Mouse (Mus musculus) urinary bladder, adult 2 months (tissue): Measurements from ENCODE around the gene Plpp1. TPM values are rescaled to one million over a fixed set of nuclear protein-coding genes. Genes with fewer than 3 reads are reported as not detected.

ENCODE experiments used
- DNase-seq: peaks from one replicate; pipeline ENCODE4 v3.0.0; 2022; ENCODE audit warnings: low spot score
- polyA plus RNA-seq: library from polyadenylated mRNA; depleted of rRNA; stranded (reverse); fragments of >200 nt; gene quantifications from 2 replicates; pipeline ENCODE4 v1.2.3, GENCODE M21; 2012

Gene Plpp1
- polyA plus RNA-seq, 1 experiment, result 141 TPM

GRCm38 (mm10) chr13:112815996-112816395, 15.4 kb downstream of the Plpp1 start:
- DNase-seq, result no peak

DNA sequence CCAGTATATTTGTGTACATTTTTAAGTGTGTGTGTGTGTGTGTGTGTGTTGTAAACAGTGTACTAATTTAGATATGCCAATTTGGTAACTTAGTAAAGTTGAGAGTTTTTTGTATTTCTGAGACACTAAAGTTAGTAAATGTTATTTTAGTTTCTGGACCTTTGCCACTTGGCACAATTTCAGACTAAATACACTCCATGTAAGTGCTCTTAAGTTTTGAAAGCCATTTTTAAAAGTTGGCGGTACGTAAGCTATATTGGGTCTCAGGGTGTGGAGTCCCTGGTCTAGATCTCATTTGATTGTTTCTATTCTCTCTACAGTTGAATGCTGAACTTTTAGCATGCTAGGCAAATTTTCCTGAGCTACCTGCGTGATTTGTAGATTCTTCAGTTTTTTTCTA, 17.5 kb downstream of the Plpp1 start:
- DNase-seq, result no peak

DNA sequence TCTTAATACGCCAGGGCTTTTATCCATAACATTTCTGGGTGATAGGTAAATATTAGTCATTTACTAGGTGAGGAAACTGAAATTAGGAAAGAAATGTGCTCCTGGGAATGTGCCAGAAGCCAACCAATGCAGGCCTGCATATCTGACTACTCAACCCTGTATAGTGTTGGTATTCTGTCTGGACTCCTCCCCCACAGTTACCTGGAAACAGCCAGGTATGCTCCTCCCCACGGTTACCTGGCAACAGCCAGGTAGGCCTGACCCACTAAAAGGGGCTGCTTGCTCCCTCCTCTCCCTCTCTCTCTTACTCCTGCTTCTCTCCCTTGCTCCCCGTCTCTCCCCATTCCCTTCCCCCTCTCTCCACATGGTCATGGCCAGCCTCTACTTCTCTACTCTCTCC, 21.8 kb downstream of the Plpp1 start:
- no peak for DNase-seq

GRCm38 (mm10) chr13:112823236-112823910, 22.8 kb downstream of the Plpp1 start:
- no peak for DNase-seq

GRCm38 (mm10) chr13:112823911-112824648, 23.5 kb downstream of the Plpp1 start:
- DNase-seq, result no peak

DNA sequence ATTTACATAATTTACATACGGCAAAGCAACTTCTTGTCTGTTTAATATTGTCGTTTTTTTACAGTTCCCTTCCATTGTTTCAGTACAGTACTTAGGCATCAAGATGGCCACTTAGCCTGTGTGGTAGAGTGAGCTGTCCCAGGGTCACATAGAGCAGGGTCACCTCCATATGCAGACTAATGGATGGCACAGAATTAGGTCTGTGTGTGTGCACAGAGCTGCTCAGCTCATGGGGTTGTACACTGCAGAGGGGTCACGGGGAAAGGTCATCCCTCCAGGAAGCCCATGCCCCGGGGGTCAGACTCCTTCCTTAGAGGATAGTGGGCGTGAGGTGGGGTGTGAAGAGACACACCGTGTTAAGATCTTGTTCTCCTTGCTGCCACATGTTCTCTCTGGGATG, 24.9 kb downstream of the Plpp1 start:
- no peak for DNase-seq

GRCm38 (mm10) chr13:112829619-112830018, 29.0 kb downstream of the Plpp1 start:
- DNase-seq, result no peak

- DNase-seq, result no peak
Observed at GRCm38 (mm10) chr13:112832589-112832988, 32.0 kb downstream of the Plpp1 start.

GRCm38 (mm10) chr13:112833253-112833894, 32.8 kb downstream of the Plpp1 start:
- DNase-seq, result no peak

DNA sequence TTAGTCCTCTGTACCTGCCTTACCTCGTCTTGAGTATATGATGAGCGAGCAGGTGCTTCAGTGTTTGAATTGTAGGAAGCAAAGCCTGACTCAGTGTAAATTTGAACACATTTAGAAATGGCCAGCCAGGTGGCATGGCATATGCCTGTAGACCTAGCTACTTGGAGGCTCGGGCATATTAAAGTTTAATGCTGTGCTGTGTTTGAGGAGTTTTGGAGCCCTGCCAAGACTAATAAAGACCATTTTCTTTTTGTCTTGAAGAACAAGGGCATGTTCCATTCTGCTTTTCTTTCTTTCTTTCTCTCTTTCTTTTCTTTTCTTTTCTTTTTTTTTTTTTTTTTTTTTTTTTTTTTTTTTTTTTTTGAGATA, 33.3 kb downstream of the Plpp1 start:
- DNase-seq, result no peak

- DNase-seq, result no peak
Observed at GRCm38 (mm10) chr13:112835113-112835512, 34.5 kb downstream of the Plpp1 start.

GRCm38 (mm10) chr13:112836951-112837350, 36.4 kb downstream of the Plpp1 start:
- DNase-seq, result no peak

GRCm38 (mm10) chr13:112837621-112838155, 37.1 kb downstream of the Plpp1 start:
- no peak for DNase-seq

GRCm38 (mm10) chr13:112838562-112839232, 38.1 kb downstream of the Plpp1 start:
- DNase-seq, result no peak

- DNase-seq, result no peak
Observed at GRCm38 (mm10) chr13:112840241-112841087, 39.9 kb downstream of the Plpp1 start.

- no peak for DNase-seq
Observed at GRCm38 (mm10) chr13:112845931-112846330, 45.3 kb downstream of the Plpp1 start.

GRCm38 (mm10) chr13:112853710-112854316, 53.2 kb downstream of the Plpp1 start:
- no peak for DNase-seq

DNA sequence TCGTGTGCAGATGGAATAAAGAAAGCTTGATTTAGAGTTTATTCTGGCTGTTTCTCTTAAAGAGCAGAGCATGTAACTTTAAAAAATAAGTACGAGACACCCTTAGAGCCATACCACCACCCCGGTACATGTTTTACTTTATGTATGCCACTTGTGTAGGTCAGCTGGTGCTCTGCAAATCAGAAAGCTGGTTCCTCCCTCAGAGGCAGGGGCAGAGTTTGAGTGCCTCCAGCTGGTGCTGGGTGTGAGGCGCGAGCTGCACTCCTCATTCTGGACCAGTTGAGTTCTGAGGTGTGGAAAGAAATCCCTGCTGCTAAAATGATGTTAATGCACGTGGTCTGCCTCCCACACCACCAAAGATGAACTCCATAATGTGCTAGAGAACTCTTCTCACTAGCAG, 53.8 kb downstream of the Plpp1 start:
- no peak for DNase-seq

DNA sequence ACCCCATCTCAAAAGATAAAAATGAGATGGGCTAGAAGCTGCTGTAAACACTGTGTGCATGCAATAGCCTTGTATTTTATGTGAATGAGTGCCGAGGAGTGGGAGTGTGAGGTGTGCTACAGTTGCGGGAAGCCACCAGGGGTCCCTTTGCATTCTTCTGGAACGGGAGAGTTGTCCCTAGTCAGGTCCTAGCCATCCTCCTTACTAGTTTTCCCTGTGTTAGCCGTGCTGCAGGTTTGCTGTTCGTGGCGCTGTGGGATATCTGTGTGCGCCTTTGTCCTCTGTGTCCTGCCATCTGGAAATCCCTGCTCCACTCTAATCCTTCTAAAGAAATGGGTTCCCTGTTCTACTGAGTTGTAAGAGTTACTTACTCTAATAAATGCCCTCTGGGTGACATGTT, 57.3 kb downstream of the Plpp1 start:
- DNase-seq, result no peak

DNA sequence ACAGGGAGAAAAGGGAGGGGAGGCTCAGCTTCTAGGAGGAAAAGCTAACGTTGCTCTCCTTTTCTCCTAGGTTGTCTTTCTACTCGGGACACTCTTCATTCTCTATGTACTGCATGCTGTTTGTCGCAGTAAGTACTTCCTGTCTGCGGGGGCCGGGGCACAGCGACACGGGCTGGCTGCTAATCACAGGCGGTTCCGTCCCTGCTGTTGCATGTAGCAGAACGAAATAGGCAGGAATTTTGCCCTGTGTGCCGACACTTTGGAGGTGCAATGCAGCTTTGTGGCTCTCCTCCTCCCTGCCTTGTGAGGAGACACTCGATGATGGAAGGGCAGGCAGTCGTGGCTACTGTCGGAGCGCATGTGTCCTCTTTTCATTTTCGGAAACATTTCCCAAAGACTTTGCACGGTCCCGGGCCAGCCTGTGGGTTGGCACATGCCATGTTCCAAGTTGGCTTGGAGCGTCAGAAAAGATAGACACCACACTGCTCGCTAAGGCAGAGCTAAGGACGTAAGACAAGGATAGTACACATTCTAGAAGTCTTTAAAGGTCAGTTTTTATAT, 59.1 kb downstream of the Plpp1 start:
- no peak for DNase-seq
